Mouse (Mus musculus): ENCODE measurements around the gene Mylk.

DNA sequence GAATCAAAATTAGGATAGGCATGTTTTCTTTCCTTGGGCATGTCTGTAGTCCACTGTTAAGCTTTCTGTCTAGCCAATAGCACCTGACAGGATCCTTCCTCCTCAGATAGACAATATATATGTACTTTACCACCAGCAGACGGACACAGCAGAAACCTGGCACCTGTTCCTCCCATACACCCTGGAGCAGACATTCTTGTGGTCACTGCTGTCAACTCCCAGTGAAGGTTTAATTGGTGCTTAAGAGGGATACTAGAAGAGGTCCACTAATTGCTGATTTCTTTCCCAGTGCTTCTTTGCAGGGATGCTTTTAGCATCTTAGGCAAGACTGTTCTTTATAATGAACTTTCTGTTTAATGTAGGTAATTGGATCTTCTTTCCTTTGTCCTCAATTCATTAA is 37.4 kb downstream of the Mylk start:
- TF ChIP-seq CTCF (IDR thresholded peaks at IDR 0.05; ENCODE audit: borderline replicate concordance, insufficient read depth, low read depth, low read length), result no peak
- no peak for TF ChIP-seq POLR2A (IDR thresholded peaks at IDR 0.05; ENCODE audit: borderline replicate concordance, insufficient read depth, low read length)

Data from cerebellum, adult 2 months (tissue).